Comparison of ENCODE assay signal across 18 mouse cellular contexts in the genomic region with DNA sequence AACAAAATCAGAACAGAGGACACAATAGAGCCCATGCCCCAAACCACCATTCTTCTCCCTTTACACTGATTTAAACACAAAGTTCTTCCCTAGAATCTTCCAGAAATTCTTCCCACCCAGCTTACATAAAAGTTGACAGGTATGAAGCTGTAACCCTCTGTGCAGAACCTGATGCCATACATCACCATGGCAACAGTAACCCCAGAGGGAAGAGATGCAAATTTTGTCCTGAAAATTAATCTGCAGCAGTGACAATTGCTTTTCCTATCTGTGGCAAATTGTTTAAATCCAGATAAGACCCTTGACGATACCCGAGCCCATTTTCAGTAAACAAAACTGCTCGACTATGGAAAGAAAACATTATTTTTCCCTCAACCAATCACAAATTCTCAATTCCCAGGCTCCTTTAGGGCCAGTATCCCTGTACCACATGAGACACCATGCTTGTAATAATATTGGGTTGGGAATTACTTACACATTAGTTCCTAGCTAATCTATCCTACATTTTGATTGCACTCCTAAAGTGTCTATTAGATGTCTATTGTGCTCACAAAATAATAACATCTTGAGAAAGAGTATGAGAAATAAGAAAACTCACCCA. TPM values are rescaled to one million over a fixed set of nuclear protein-coding genes. Genes with fewer than 3 reads are reported as not detected.
DNase-seq lines count a peak whose midpoint lies in the region; ATAC-seq and TF ChIP-seq lines count a peak whose summit lies in the region.
"Had no signal": no experiment of that assay in that cellular context is flagged by ENCODE, and none has a peak within 500 bp of the region (broad histone marks: within the 10 kb centered on the region; RNA-seq: fewer than 3 reads in every experiment).

No protein-coding gene starts in this region.

- TF ChIP-seq CTCF in brain, embryonic 14.5 days (IDR thresholded peaks at IDR 0.05; ENCODE audit: borderline replicate concordance, extremely low read depth, insufficient read depth, insufficient read length): no peak

- H3K4me2 ChIP-seq in forebrain, embryonic 15.5 days (replicated peaks): no peak overlapping the region
- H3K4me2 ChIP-seq in forebrain, embryonic 11.5 days (ENCODE audit: low read depth, low read length, severe bottlenecking): no peak overlapping the region
- no peak overlapping the region for H3K4me2 ChIP-seq in hindbrain, embryonic 13.5 days
- peak overlapping the region; percentile 1; the same call in 1 of the 2 replicates for H3K4me2 ChIP-seq in midbrain, embryonic 16.5 days (ENCODE audit: low read length)
- H3K4me2 ChIP-seq: embryonic facial prominence, embryonic 15.5 days; liver, embryonic 15.5 days; neural tube, embryonic 12.5 days had no signal

- H3K9ac ChIP-seq in forebrain, embryonic 15.5 days (replicated peaks): no peak overlapping the region
- no peak overlapping the region for H3K9ac ChIP-seq in forebrain, embryonic 11.5 days (ENCODE audit: low read length)
- H3K9ac ChIP-seq in hindbrain, embryonic 13.5 days: no peak overlapping the region
- no peak overlapping the region for H3K9ac ChIP-seq in midbrain, embryonic 16.5 days (ENCODE audit: low read depth, low read length)
- H3K9ac ChIP-seq: embryonic facial prominence, embryonic 15.5 days; liver, embryonic 15.5 days; neural tube, embryonic 12.5 days had no signal

- no peaks in the 10 kb centered on the region for H3K27me3 ChIP-seq in forebrain, embryonic 15.5 days
- no peaks in the 10 kb centered on the region for H3K27me3 ChIP-seq in forebrain, embryonic 11.5 days (ENCODE audit: control insufficient read depth, insufficient read depth, low read length)
- H3K27me3 ChIP-seq in hindbrain, embryonic 13.5 days: no peaks in the 10 kb centered on the region
- H3K27me3 ChIP-seq in midbrain, embryonic 16.5 days (ENCODE audit: control insufficient read depth, insufficient read depth, low read depth, low read length): no peaks in the 10 kb centered on the region
- H3K27me3 ChIP-seq: CH12.LX; embryonic facial prominence, embryonic 15.5 days; liver, embryonic 15.5 days; neural tube, embryonic 12.5 days had no signal

- H3K9me3 ChIP-seq in forebrain, embryonic 15.5 days: no peaks in the 10 kb centered on the region
- H3K9me3 ChIP-seq in forebrain, embryonic 11.5 days (ENCODE audit: control insufficient read depth, low read length): no peaks in the 10 kb centered on the region
- no peaks in the 10 kb centered on the region for H3K9me3 ChIP-seq in hindbrain, embryonic 13.5 days
- H3K9me3 ChIP-seq in midbrain, embryonic 16.5 days (replicated peaks; ENCODE audit: control insufficient read depth, low read length, poor library complexity, severe bottlenecking): no peaks in the 10 kb centered on the region
- H3K9me3 ChIP-seq: embryonic facial prominence, embryonic 15.5 days; liver, embryonic 15.5 days; neural tube, embryonic 12.5 days had no signal

- no peak overlapping the region for H3K4me3 ChIP-seq in forebrain, embryonic 15.5 days
- no peak overlapping the region for H3K4me3 ChIP-seq in forebrain, embryonic 11.5 days (ENCODE audit: low read depth, low read length)
- H3K4me3 ChIP-seq in hindbrain, embryonic 13.5 days: no peak overlapping the region
- H3K4me3 ChIP-seq in midbrain, embryonic 16.5 days (ENCODE audit: low read depth, low read length): no peak overlapping the region
- H3K4me3 ChIP-seq: embryonic facial prominence, embryonic 15.5 days; liver, embryonic 15.5 days; neural tube, embryonic 12.5 days had no signal

- no peaks in the 10 kb centered on the region for H3K36me3 ChIP-seq in forebrain, embryonic 15.5 days
- no peaks in the 10 kb centered on the region for H3K36me3 ChIP-seq in forebrain, embryonic 11.5 days (ENCODE audit: control insufficient read depth, insufficient read depth, low read length)
- H3K36me3 ChIP-seq in hindbrain, embryonic 13.5 days: no peaks in the 10 kb centered on the region
- no peaks in the 10 kb centered on the region for H3K36me3 ChIP-seq in midbrain, embryonic 16.5 days (ENCODE audit: control insufficient read depth, insufficient read depth, low read length)
- H3K36me3 ChIP-seq: embryonic facial prominence, embryonic 15.5 days; liver, embryonic 15.5 days; neural tube, embryonic 12.5 days had no signal

- DNase-seq in forebrain, embryonic 11.5 days (ENCODE audit: low spot score): no peak
- DNase-seq in brain, embryonic 14.5 days (ENCODE audit: low read depth): peak; percentile 68
- DNase-seq in T-cell, adult 2 months (ENCODE audit: low spot score): no peak
- DNase-seq: adrenal gland, postnatal 36 days; cerebellum, adult 8-10 months; kidney, postnatal 25 days; right cerebral cortex, postnatal 14 days; spleen, adult 18-20 months; thymus, adult 2 months had no signal

- H3K27ac ChIP-seq in forebrain, embryonic 15.5 days (replicated peaks): no peak overlapping the region
- H3K27ac ChIP-seq in forebrain, embryonic 11.5 days (ENCODE audit: low read depth, low read length): no peak overlapping the region
- peak overlapping the region; percentile 70 for H3K27ac ChIP-seq in hindbrain, embryonic 13.5 days
- H3K27ac ChIP-seq in midbrain, embryonic 16.5 days (ENCODE audit: low read length): peak overlapping the region; percentile 61
- H3K27ac ChIP-seq: embryonic facial prominence, embryonic 15.5 days; liver, embryonic 15.5 days; neural tube, embryonic 12.5 days had no signal

- no peak for TF ChIP-seq POLR2A in brain, embryonic 14.5 days (IDR thresholded peaks at IDR 0.05; ENCODE audit: borderline replicate concordance, extremely low read depth, insufficient read depth, insufficient read length, poor library complexity, severe bottlenecking)

- WGBS in forebrain, embryonic 15.5 days: 48% methylated on average over 3 of the region's 3 CpGs
- WGBS in forebrain, embryonic 11.5 days: 71% methylated on average over 3 of the region's 3 CpGs
- 27% methylated on average over 3 of the region's 3 CpGs for WGBS in hindbrain, embryonic 13.5 days
- 33% methylated on average over 3 of the region's 3 CpGs for WGBS in midbrain, embryonic 16.5 days

- ATAC-seq in forebrain, embryonic 15.5 days (replicated peaks): peak; percentile 51; the same call in 1 of the 2 replicates
- no peak for ATAC-seq in forebrain, embryonic 11.5 days (replicated peaks; ENCODE audit: low FRiP score)
- peak; percentile 69 for ATAC-seq in hindbrain, embryonic 13.5 days (ENCODE audit: low FRiP score)
- peak; percentile 87 for ATAC-seq in midbrain, embryonic 16.5 days
- no peak for ATAC-seq in inflammation-experienced regulatory T-cells, adult 6 months
- ATAC-seq: lung, postnatal 0 days had no signal

- H3K4me1 ChIP-seq in forebrain, embryonic 15.5 days: peaks cover 5% of the 10 kb centered on the region; the same call in 1 of the 2 replicates
- 0 out of 2 replicates have a peak, but pooled peaks cover 2% of the 10 kb centered on the region for H3K4me1 ChIP-seq in forebrain, embryonic 11.5 days (replicated peaks; ENCODE audit: control insufficient read depth, insufficient read depth, low read length)
- peaks cover 14% of the 10 kb centered on the region for H3K4me1 ChIP-seq in hindbrain, embryonic 13.5 days (replicated peaks)
- H3K4me1 ChIP-seq in midbrain, embryonic 16.5 days (ENCODE audit: control insufficient read depth, insufficient read depth, low read length): peaks cover 14% of the 10 kb centered on the region
- H3K4me1 ChIP-seq: embryonic facial prominence, embryonic 15.5 days; liver, embryonic 15.5 days; neural tube, embryonic 12.5 days had no signal

RNA-seq across cellular contexts. Expression of gene Wdr72, which starts 52.6 kb away (rescaled TPM):
- 0.11 TPM in 1 of 2 replicates, not detected in the other for polyA plus RNA-seq in forebrain, embryonic 15.5 days (2015; fragmentation: Nextera tagmentation; extraction: Ambion mirVana)
- 0.13 and 0.23 TPM in 2 replicates for polyA plus RNA-seq in forebrain, embryonic 11.5 days (2014; fragmentation: Nextera tagmentation; extraction: Ambion mirVana)
- polyA plus RNA-seq in brain, embryonic 14.5 days (2012; rRNA removed): 0.25 and 0.37 TPM in 2 replicates
- polyA plus RNA-seq in hindbrain, embryonic 13.5 days (2015; fragmentation: Nextera tagmentation; extraction: Ambion mirVana): 0.60 and 0.68 TPM in 2 replicates
- polyA plus RNA-seq in midbrain, embryonic 16.5 days (2015; fragmentation: Nextera tagmentation; extraction: Ambion mirVana): 0.43 and 0.67 TPM in 2 replicates
- polyA plus RNA-seq in inflammation-experienced regulatory T-cells, adult 6 months (2017; shearing (Covaris generic)): not detected
- polyA plus RNA-seq: liver, embryonic 15.5 days had no signal

Comparison
In these comparisons a context has a peak if more than half of its experiments do, and no peak if none do; other contexts are left out.
1. ATAC-seq: peak in forebrain, embryonic 15.5 days (single experiment), hindbrain, embryonic 13.5 days (single experiment) and midbrain, embryonic 16.5 days (single experiment); none in forebrain, embryonic 11.5 days (single experiment) and inflammation-experienced regulatory T-cells, adult 6 months (single experiment).
2. H3K27ac ChIP-seq: peak in hindbrain, embryonic 13.5 days (single experiment) and midbrain, embryonic 16.5 days (single experiment); none in forebrain, embryonic 15.5 days (single experiment) and forebrain, embryonic 11.5 days (single experiment).